Mouse (Mus musculus): ENCODE measurements around the gene Bahcc1. TPM values are rescaled to one million over a fixed set of nuclear protein-coding genes. Genes with fewer than 3 reads are reported as not detected.
A peak's percentile ranks its signal among the peaks of the same experiment; 100 is the strongest.

Gene Bahcc1
- polyA plus RNA-seq, 1 experiment = not detected

DNA sequence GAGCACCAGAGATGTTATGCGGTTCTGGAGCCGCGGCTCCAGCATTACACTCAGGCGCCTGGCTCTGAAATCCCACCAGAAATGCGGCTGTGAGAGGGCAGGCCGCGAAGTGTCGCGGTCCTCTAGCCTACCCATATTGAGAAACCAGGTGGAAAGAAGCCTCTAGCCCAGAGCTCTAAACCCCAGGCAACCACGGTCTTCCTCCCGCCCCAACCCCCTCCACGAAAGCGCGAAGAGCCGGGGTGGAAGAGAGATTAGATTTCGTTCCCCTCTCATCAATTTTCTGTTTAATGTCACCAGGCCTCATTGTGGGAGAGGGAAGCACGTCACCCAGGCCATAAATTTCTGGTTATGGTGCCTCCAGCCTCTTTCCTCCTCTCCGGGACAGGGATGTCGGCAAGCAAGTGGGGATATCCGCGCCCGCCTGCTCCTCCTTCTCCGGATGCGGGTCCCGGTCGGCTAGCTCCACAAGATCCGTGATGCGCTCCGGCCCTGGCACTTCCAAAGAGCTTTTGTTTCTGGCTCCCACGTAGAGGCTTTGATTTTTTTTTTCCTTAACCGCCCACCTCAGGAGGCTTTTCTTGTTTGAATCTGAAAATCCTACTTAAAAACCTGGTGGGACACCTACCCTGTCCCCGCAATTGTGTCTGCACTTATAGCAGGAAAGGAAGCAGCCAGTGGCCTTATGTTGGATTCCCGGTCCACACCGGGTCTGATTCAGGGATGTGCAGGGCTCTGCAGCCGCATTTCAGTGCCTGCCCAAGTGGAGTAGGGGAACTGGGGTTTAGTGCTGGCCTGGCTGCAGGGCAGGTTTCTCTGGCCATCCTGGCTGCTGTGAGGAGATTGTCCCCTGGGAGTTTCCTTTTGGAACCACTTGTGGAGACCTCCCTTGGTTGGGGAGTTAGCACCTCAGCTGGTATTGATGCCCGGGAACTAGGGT, 7.2 kb upstream of the Bahcc1 start:
- H3K4me3 ChIP-seq (ENCODE audit: insufficient read depth, low read depth, low read length) = peak overlapping the region; percentile 4; the same call in 1 of the 2 replicates
- WGBS = 63% methylated on average over 36 of the region's 36 CpGs
- peaks cover 44% of the 10 kb centered on the region for H3K4me1 ChIP-seq (ENCODE audit: control insufficient read depth, insufficient read depth, low read length)
- no peak for TF ChIP-seq POLR2A (IDR thresholded peaks at IDR 0.05; ENCODE audit: insufficient read depth, low read depth, low read length)
- TF ChIP-seq CTCF (IDR thresholded peaks at IDR 0.05; ENCODE audit: insufficient read depth, low read depth, low read length) = no peak
- no peak overlapping the region for H3K27ac ChIP-seq (ENCODE audit: insufficient read depth, low read depth, low read length)

DNA sequence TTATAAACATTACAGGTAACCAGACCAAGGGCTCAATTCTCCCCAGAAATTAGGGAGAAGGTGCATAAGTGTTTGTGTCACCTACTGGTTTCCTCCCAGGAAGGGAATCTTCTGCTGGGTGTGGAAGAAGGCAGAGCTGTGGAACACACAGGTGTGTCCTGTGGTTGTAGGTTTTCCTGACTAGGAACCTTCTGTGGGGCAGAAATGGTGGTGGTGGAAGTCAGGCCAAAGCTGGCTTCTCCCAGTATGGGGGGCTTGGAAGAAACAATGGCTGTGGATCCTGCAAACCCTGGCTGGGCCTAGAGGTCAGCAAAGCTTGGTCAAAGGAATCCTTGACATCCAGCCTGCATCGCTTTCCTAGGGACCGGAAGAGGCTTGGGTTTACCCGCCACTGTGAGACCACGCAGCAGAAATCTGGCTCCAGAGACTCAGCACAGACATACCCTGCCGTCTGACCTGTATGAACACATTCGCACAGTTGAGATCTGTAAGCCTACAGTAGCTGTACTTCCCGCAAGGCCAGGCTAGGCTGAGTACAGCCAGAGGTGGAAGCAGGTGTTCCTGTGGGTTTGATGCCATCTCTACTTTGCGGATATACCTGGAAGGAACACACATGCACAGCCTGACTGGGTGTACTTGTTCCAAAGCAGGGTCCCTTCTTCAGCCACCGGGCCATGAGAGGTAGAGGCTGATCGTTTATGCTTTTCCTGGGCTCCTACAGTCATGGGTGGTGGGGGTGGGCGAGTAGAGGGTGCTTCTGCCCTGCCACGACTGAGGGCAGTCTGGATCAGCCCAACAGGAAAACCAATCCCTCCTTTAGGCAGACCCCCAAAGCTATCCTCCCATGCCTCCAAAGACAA, 6.1 kb upstream of the Bahcc1 start:
- WGBS = 89% methylated on average over 12 of the region's 12 CpGs
- H3K4me1 ChIP-seq (ENCODE audit: control insufficient read depth, insufficient read depth, low read length) = peaks cover 44% of the 10 kb centered on the region
- 0 out of 2 replicates have a peak overlapping the region, but pooled peaks have one; percentile 35 for H3K27ac ChIP-seq (ENCODE audit: insufficient read depth, low read depth, low read length)
- no peak overlapping the region for H3K4me3 ChIP-seq (ENCODE audit: insufficient read depth, low read depth, low read length)
- no peak for TF ChIP-seq CTCF (IDR thresholded peaks at IDR 0.05; ENCODE audit: insufficient read depth, low read depth, low read length)
- no peak for TF ChIP-seq POLR2A (IDR thresholded peaks at IDR 0.05; ENCODE audit: insufficient read depth, low read depth, low read length)

DNA sequence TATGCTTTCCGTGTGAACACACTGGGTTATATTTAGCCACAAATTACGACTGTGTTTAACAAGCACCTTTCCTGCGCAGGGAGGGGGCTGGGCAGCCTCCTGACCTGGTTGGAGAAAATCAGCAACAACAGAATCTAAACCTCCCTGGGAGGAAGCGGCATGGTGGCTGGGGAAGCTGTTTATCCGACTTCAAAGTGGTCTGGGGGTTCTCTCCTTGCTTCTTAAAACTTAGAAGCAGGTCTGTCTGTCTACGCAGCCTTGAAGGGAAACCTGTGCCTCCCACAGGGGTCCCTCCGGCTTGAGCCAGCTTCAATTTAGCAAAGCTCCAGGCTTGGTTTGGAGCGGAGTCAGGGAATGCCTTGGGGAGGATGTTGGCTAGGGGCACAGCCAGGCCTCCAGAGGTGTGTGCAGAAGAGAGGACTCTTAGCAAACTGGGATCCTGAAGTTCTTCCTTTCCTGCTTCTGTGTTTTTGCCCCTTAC, 5.1 kb upstream of the Bahcc1 start:
- TF ChIP-seq CTCF (IDR thresholded peaks at IDR 0.05; ENCODE audit: insufficient read depth, low read depth, low read length) (no peak), POLR2A (IDR thresholded peaks at IDR 0.05; ENCODE audit: insufficient read depth, low read depth, low read length) (no peak)
- WGBS = 47% methylated on average over 8 of the region's 8 CpGs
- Histone ChIP-seq H3K27ac (ENCODE audit: insufficient read depth, low read depth, low read length) (0 out of 2 replicates have a peak overlapping the region, but pooled peaks have one; percentile 92), H3K4me3 (ENCODE audit: insufficient read depth, low read depth, low read length) (no peak overlapping the region), H3K4me1 (ENCODE audit: control insufficient read depth, insufficient read depth, low read length) (peaks cover 47% of the 10 kb centered on the region)

DNA sequence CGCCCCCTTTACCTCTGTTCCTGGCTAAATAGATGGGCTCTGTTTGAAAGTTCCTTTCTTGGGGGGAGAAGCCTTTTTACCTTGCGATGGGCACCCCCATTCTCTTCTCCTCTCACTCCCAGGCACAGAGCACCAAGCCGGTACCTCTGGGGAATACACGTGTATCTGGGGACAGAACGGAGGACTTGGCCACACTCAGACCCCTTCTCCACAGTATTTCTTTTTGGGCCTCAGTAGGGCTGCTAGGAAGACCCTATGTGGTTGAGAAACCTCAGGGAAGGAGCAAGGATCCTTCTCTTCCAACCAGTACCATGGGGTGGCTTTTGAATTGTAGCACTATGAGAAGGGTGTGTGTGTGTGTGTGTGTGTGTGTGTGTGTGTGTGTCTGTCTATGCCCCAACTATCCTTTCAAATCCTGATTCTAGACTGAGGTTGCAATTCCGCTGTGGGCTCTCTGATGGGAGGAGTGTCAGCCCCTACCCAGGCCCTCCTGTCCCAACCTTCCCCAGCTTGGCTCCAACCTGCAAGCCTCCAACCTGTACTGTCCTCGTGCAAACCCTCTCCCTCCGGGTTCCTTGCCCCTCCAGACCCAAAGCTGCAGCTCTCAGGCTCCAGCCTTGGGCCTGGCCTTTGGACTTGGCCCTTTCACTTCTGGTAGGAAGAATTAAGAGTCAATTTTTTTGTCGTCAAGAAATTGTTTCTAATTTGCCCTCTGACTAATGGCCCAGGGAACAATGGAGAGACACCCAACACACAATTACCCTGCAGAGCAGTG, 4.4 kb upstream of the Bahcc1 start:
- Histone ChIP-seq H3K27ac (ENCODE audit: insufficient read depth, low read depth, low read length) (peak overlapping the region; percentile 92), H3K4me1 (ENCODE audit: control insufficient read depth, insufficient read depth, low read length) (peaks cover 47% of the 10 kb centered on the region), H3K4me3 (ENCODE audit: insufficient read depth, low read depth, low read length) (0 out of 2 replicates have a peak overlapping the region, but pooled peaks have one; percentile 13)
- TF ChIP-seq CTCF (IDR thresholded peaks at IDR 0.05; ENCODE audit: insufficient read depth, low read depth, low read length) (no peak), POLR2A (IDR thresholded peaks at IDR 0.05; ENCODE audit: insufficient read depth, low read depth, low read length) (no peak)
- 65% methylated on average over 9 of the region's 9 CpGs for WGBS

DNA sequence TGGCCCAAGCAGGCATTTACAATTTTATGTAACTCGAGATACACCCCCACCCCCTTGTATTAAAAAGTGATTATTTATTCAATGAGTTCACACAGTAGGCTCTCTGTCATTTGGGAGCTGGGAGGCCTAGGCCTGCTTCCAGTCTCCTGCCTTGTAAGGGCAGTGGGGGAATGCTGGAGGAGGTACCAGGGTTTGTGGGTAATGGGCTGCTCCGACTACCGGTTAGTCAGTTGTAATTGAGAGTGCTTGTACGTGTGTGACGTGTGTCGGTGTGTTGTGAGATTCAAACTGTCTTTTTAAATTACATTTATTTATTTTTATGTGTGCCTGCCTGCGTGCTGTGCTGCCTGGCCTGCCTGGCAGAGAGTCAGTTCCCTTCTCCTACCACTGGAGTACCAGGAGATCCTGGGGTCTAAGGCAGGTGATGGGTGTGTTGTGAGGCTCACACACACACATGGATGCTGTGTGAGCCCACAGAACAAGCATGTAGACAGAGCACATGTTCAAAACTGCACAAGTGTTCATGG, 3.8 kb upstream of the Bahcc1 start:
- 7% methylated on average over 7 of the region's 7 CpGs for WGBS
- Histone ChIP-seq H3K27ac (ENCODE audit: insufficient read depth, low read depth, low read length) (peak overlapping the region; percentile 92), H3K4me3 (ENCODE audit: insufficient read depth, low read depth, low read length) (peak overlapping the region; percentile 25), H3K4me1 (ENCODE audit: control insufficient read depth, insufficient read depth, low read length) (peaks cover 45% of the 10 kb centered on the region)
- no peak for TF ChIP-seq CTCF (IDR thresholded peaks at IDR 0.05; ENCODE audit: insufficient read depth, low read depth, low read length)
- no peak for TF ChIP-seq POLR2A (IDR thresholded peaks at IDR 0.05; ENCODE audit: insufficient read depth, low read depth, low read length)

DNA sequence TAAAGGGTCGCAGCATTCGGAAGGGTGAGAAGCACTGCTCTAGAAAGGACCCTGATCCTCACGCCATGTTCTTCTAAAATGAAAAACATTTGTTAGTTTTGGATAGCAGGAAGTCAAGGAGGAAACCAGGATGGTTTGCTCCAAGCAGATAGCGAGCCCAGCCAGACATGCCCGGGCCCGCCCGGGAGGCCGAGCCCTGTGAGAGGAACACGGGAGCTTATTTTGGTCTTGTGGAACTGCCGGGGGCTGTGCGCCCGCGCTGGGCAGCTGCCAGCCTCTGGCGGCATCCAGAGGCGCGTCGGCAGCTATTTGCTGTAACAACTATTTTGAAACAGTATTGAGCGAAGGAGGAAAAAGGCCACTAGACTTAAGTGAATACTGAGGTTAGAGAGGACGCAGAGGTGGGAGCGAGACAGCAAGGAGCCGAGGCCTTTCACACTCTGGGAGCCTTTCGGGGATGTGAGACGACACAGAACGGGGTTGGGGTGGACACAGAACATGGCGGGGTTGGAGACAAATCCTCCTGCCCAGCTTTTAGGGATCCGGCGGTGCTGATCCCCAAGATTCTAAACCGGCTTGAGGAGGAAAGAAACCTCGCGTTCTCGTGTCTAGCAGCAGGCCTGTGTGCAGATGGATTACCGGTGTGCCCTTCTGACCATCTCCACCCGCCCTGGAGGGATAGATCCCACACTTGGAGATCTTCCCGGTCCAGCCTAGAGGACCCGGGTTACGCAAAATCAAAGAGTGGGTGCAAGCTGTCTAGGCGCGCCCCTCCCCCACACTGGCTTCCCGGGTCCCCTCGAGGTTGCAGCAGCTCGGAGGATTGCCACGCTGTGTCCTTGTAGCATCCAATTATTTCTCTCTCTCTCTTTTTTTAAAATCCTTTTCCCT, 2.6 kb upstream of the Bahcc1 start:
- no peak for TF ChIP-seq CTCF (IDR thresholded peaks at IDR 0.05; ENCODE audit: insufficient read depth, low read depth, low read length)
- no peak for TF ChIP-seq POLR2A (IDR thresholded peaks at IDR 0.05; ENCODE audit: insufficient read depth, low read depth, low read length)
- Histone ChIP-seq H3K4me1 (ENCODE audit: control insufficient read depth, insufficient read depth, low read length) (peaks cover 38% of the 10 kb centered on the region), H3K4me3 (ENCODE audit: insufficient read depth, low read depth, low read length) (peak overlapping the region; percentile 97), H3K27ac (ENCODE audit: insufficient read depth, low read depth, low read length) (peak overlapping the region; percentile 92)
- WGBS = 2% methylated on average over 42 of the region's 42 CpGs

DNA sequence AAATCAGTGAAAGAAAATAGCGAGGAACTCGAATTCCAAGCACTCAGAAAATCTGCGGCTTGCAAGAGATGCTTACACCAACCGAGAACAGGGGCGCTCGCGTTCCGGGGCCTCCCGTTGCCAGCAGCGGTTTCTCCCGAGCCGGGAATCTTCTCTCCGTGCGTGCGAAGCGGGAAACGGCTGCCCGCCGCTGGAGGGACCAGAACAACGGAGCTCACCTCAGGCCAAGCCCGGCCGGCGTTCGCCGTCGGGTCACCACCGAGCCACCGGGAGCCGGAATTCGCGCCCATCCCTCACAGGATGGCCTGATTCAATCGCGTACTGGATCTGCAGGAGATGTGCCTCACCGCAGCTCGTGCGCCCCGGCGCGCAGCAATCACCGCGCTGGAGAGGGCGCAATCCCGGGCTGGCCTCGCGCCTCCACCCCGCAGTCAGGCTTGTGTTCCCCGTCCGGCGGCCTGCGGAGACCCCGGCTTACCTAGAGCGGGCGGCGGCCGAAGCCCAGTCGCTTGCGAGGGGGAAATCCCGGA, 1.8 kb upstream of the Bahcc1 start:
- WGBS = under 1% methylated on average over 58 of the region's 58 CpGs
- H3K27ac ChIP-seq (ENCODE audit: insufficient read depth, low read depth, low read length) = peak overlapping the region; percentile 97
- peak overlapping the region; percentile 97 for H3K4me3 ChIP-seq (ENCODE audit: insufficient read depth, low read depth, low read length)
- no peak for TF ChIP-seq POLR2A (IDR thresholded peaks at IDR 0.05; ENCODE audit: insufficient read depth, low read depth, low read length)
- no peak for TF ChIP-seq CTCF (IDR thresholded peaks at IDR 0.05; ENCODE audit: insufficient read depth, low read depth, low read length)
- peaks cover 30% of the 10 kb centered on the region for H3K4me1 ChIP-seq (ENCODE audit: control insufficient read depth, insufficient read depth, low read length)
